Mouse (Mus musculus): ENCODE data around the gene Cntnap2. TPM values are rescaled to one million over a fixed set of nuclear protein-coding genes. Genes with fewer than 3 reads are reported as not detected.

The Cntnap2 gene
- total RNA-seq, 2 experiments from 2014 or later: 3.2 to 4.8 TPM

DNA sequence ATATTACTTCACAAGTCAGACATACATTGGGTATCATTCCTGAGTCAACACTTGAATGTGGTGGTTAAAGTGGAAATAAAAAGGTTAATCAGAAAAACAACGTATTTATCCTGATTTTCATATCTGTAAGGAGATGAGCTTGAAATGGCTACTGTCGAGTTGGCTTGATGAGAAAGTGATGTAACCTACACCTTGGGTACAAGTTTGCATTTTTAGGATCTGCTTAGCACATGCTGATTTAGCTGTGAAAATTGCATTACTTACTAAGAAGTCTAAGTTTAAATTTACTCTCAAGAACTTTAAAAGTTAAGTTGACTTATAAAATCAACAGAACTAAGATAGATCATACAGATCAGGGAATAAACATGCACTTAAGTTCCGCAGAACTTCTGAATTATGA is 879.1 kb downstream of the Cntnap2 start:
- DNase-seq: no peak

- DNase-seq: no peak
Measured at GRCm38 (mm10) chr6:45938775-45939174, 879.6 kb downstream of the Cntnap2 start.

GRCm38 (mm10) chr6:45945144-45945985 is 886.2 kb downstream of the Cntnap2 start:
- DNase-seq: no peak

- no peak for DNase-seq
Measured at GRCm38 (mm10) chr6:45954773-45955172, 895.6 kb downstream of the Cntnap2 start.

DNA sequence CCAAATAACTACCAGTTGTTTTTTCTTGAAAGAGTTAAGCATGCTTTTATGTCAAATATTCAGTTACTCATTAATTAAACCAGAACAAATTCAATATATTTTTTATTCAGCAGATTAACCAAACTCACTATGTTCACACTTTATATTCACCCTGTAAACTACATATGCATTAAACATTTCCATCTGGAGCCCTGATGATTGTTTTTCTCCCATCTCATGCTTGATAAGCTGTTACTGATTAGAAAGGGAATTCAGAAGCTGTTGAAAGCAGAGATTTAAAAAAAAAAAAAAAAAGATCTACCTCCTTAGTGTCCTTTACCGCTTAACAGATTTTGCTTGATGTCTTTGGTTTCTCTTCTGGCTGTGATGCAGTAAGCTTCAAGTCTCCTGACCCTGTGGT is 905.3 kb downstream of the Cntnap2 start:
- DNase-seq: no peak

DNA sequence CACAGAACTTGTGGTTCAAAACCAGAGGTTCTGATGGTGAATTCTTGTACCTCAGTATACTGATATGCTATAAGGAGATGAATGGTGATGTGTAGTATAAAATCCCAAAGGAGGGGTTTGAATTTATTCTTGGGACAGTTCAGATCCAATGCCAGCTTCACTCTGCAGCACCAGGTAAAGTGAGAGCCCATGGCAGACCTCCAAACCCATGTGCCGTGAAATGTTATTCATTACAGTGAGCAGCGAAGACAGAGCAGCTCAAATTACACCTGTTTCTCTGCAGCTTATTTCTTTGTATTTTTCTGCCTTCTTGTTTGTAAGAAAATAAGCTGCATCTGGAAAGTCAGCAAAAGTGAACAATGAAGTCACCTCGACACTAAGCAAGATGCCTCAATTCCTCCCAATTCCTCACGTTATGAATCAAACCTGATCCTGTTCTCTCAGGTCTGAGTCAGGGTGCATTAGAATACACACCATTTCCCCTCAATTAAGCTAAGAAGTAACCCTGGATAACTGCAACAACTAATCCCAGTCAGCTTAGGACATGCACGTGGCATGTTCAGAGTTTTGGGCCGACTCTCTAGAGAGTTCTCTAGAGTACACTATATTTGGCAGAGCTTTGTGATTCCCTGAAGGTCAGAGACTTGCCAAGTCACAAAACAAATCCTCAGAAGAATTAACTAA is 915.5 kb downstream of the Cntnap2 start:
- DNase-seq: no peak

DNA sequence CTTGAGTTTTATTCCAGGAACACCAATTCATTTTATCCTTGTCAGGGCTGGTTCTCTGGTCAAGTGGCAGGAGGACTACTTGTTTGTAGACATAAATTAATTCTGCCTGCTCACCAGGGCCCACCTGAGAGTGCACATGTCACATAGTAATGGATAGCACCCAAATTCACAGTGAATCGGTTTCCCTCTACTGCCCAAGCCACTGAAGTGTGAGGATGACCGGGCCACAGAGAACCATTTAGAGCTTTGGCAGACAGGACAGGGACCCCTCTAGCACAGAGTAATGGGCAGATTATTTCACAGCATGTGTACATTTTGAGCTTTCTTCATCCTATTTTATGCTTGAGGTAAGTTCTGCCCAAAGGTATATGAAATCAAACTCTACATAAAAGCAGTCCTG is 920.0 kb downstream of the Cntnap2 start:
- no peak for DNase-seq

GRCm38 (mm10) chr6:45988051-45988450 is 928.9 kb downstream of the Cntnap2 start:
- DNase-seq: no peak

GRCm38 (mm10) chr6:45991086-45991485 is 931.9 kb downstream of the Cntnap2 start:
- DNase-seq: no peak

DNA sequence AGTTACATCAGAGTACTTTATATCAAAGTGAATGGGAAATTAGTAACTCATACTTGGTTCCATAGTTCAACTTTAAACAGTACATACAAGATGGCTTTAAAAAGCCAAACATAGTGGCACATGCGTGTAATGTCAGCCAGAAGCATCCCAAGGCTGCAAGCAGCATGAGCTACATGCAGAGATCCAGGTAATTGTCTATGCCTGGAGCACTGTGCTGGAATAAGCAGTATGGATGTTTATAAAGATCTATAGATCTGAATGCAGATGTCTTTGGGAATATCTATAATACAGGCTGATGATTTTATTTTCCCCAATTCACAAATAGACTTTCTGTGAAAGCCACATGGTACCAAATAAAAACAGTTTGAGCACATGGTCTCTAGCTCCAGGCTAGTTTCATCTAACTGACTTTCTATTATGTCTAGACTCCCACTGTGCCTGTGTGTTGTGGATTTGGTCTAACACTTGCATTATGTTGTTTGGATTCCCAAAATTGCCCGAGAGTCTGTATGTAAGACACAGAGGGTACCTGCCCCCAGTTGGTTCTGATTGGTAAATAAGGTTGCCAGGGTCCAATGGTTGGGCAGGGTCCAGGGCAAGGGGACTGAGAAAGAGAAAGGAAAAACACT is 963.5 kb downstream of the Cntnap2 start:
- no peak for DNase-seq

DNA sequence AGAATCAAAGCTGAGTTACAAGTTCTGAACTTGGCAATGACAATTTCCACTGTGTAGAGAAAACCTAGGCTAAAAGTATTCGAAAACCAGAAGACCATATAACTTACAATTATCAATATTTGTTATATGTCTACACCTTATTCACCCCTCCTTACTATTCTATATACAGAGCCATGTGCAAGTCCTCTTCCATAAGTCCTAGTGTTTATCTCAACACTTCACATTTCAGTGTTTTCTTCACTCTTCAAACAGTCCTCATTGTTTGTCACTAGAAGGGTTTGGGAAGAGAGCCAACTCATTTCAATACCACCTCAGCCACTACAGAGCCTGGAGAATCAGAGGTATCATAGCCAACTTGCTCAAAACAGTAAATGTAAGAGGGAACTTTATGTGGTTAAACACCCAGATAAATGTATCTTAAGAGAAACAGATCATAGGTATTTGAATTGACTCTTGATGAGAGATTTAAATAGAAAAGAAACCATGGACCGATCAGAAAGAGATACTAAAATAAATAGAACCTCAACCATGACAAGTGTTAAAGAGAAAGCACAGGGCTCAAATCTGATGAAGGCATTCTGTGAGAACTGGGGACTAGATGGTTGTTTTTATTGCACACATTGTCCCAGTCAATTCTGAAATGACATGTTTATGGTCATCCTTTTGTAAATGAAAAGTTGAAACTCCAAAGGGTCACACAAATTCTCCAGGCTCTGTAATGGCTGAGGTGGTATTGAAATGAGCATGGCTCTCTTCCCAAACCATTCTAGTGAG is 972.9 kb downstream of the Cntnap2 start:
- no peak for DNase-seq

- DNase-seq: no peak
Measured at GRCm38 (mm10) chr6:46033108-46033507, 974.0 kb downstream of the Cntnap2 start.

GRCm38 (mm10) chr6:46040671-46041070 is 981.5 kb downstream of the Cntnap2 start:
- DNase-seq: no peak

GRCm38 (mm10) chr6:46080236-46080635 is 1021.1 kb downstream of the Cntnap2 start:
- no peak for DNase-seq

- no peak for DNase-seq
Measured at GRCm38 (mm10) chr6:46081432-46081831, 1022.3 kb downstream of the Cntnap2 start.

GRCm38 (mm10) chr6:46143189-46143841 is 1084.2 kb downstream of the Cntnap2 start:
- DNase-seq: no peak

GRCm38 (mm10) chr6:46166837-46167236 is 1107.7 kb downstream of the Cntnap2 start:
- no peak for DNase-seq

GRCm38 (mm10) chr6:46197298-46197697 is 1138.1 kb downstream of the Cntnap2 start:
- DNase-seq: no peak

DNA sequence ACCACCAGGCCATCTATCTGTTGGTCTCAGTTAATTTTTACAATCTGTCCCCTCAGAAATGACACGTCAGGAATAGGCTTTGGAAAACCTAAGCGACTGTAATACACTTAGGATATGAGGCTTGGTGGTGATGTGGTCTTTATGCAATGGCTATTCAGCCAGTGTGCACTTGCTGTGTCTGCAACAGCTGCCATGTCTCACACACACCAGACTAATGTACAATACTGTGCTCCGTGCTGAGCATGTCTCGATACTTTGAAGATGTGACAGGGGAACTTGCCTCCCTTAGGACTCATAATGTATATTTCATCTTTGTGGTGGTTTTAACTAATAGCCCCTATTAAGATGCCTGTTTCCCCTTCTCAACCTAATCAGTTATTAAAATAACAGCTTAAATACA is 1142.7 kb downstream of the Cntnap2 start:
- no peak for DNase-seq

- DNase-seq: no peak
Measured at GRCm38 (mm10) chr6:46205531-46205930, 1146.4 kb downstream of the Cntnap2 start.

- no peak for DNase-seq
Measured at GRCm38 (mm10) chr6:46232889-46233288, 1173.7 kb downstream of the Cntnap2 start.

DNA sequence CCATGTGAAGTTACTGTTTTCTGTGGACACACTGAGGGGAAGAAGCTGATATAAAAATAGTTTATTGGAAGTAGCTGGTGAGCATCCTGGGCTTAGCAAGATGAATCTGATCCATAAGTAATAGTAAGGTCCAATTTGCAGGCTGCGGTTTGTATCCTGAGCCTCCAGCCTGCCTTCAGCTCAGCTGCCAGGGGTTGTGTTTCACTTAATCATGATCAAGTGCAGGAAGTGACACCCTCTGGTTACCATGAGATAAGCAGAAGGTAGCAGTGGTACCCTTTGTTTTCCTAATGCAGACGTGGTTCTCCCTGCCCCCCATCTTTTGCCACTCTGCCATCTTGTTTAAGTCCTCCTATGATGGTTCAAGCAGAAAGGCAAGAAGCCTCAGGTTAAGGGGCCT is 1181.2 kb downstream of the Cntnap2 start:
- DNase-seq: no peak
